Mouse (Mus musculus) G1E (cell line): Measurements from ENCODE around the gene Tspan10.

Experiments used
- CTCF ChIP-seq: IDR thresholded peaks from 2 replicates; pipeline ENCODE4 v1.5.1; 2012; ENCODE audit warnings: low read depth, low read length, inconsistent platforms, mixed read lengths
- GATA1 ChIP-seq: IDR thresholded peaks from 2 replicates; pipeline ENCODE4 v1.6.1; 2012; ENCODE audit warnings: borderline replicate concordance, low read length, inconsistent platforms, mixed read lengths

- TF ChIP-seq CTCF (no peak), GATA1 (no peak)
Observed at GRCm38 (mm10) chr11:120465521-120465920, 23.1 kb downstream of the Tspan10 start.
